21 mouse cellular contexts compared by ENCODE assay signal in the genomic region with DNA sequence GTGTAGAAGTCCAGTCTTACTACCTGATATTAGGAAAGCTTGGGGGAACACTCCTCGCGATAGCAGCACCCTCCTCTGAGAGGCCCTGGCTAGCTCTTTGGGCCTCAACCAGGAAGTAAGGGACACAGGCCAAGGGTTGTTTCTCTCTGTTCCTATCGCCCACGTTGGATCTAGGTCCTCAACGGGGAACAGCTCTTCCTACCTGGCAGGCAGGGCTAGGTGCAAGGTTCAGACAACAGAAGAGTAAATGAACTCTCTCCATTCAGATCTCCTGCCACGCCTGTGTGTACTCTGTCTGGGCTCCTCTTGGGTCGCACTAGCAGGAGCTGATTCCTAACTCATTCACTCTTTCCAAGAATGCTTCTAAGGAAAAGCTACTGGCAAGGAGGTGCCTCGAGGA. TPM values are rescaled to one million over a fixed set of nuclear protein-coding genes. Genes with fewer than 3 reads are reported as not detected.
A peak's percentile ranks its signal among the peaks of the same experiment; 100 is the strongest.
DNase-seq lines count a peak whose midpoint lies in the region; ATAC-seq and TF ChIP-seq lines count a peak whose summit lies in the region.
"Had no signal": no experiment of that assay in that cellular context is flagged by ENCODE, and none has a peak within 500 bp of the region (broad histone marks: within the 10 kb centered on the region; RNA-seq: fewer than 3 reads in every experiment).

No protein-coding gene starts in this region.

- no peak for TF ChIP-seq CTCF in kidney, adult 2 months (conservative IDR thresholded peaks at IDR 0.05; ENCODE audit: insufficient read depth, insufficient read length, low read depth, low read length)

- 39% methylated on average over 8 of the region's 8 CpGs for WGBS in kidney, adult 2 months
- 66% methylated on average over 8 of the region's 8 CpGs for WGBS in kidney, embryonic 14.5 days
- 47% methylated on average over 8 of the region's 8 CpGs for WGBS in intestine, embryonic 15.5 days
- WGBS in stomach, embryonic 16.5 days, result 47% methylated on average over 8 of the region's 8 CpGs
- WGBS in neural tube, embryonic 15.5 days, result 80% methylated on average over 8 of the region's 8 CpGs

- H3K9ac ChIP-seq in kidney, embryonic 14.5 days (ENCODE audit: low read depth, low read length), result no peak overlapping the region
- peak overlapping the region; percentile 13; the same call in 1 of the 2 replicates for H3K9ac ChIP-seq in intestine, embryonic 15.5 days
- peak overlapping the region; percentile 5; the same call in 1 of the 2 replicates for H3K9ac ChIP-seq in stomach, embryonic 16.5 days (ENCODE audit: low read length)
- no peak overlapping the region for H3K9ac ChIP-seq in neural tube, embryonic 15.5 days (replicated peaks)
- H3K9ac ChIP-seq: forebrain, embryonic 15.5 days; heart, embryonic 15.5 days; hindbrain, embryonic 12.5 days had no signal

- DNase-seq in kidney, adult 2 months, result peak; percentile 87
- DNase-seq in kidney, postnatal 25 days, result peak; percentile 63 to 86
- DNase-seq in urinary bladder, adult 2 months (ENCODE audit: low spot score), result no peak
- DNase-seq: cerebellum, adult 11-12 months; cerebellum, postnatal 36 days; heart, adult 11 months; lung, adult 18-20 months; lung, postnatal 36 days; right cerebral cortex, postnatal 25 days had no signal

- ATAC-seq in kidney, embryonic 14.5 days (ENCODE audit: low FRiP score, low TSS enrichment), result no peak
- peak; percentile 87 for ATAC-seq in intestine, embryonic 15.5 days
- ATAC-seq in stomach, embryonic 16.5 days (ENCODE audit: insufficient read depth, low FRiP score), result peak; percentile 85
- no peak for ATAC-seq in neural tube, embryonic 15.5 days (ENCODE audit: low FRiP score)
- ATAC-seq: forebrain, embryonic 15.5 days; Patski had no signal

- H3K4me3 ChIP-seq in kidney, adult 2 months (ENCODE audit: insufficient read depth, low read depth, low read length), result no peak overlapping the region
- no peak overlapping the region for H3K4me3 ChIP-seq in kidney, embryonic 14.5 days (ENCODE audit: low read length)
- H3K4me3 ChIP-seq in intestine, embryonic 15.5 days (replicated peaks), result no peak overlapping the region
- no peak overlapping the region for H3K4me3 ChIP-seq in stomach, embryonic 16.5 days (replicated peaks; ENCODE audit: low read length)
- no peak overlapping the region for H3K4me3 ChIP-seq in neural tube, embryonic 15.5 days (replicated peaks)
- H3K4me3 ChIP-seq: embryonic facial prominence, embryonic 10.5 days; erythroblast, embryonic 14.5 days; forebrain, embryonic 15.5 days; heart, embryonic 15.5 days; hindbrain, embryonic 12.5 days; layer of hippocampus, adult 2 months had no signal

- TF ChIP-seq POLR2A in kidney, adult 2 months (IDR thresholded peaks at IDR 0.05; ENCODE audit: low read depth, low read length), result no peak

- H3K4me1 ChIP-seq in kidney, adult 2 months (ENCODE audit: control insufficient read depth, insufficient read depth, low read length), result peaks cover 15% of the 10 kb centered on the region; the same call in 1 of the 2 replicates
- peaks cover 3% of the 10 kb centered on the region; the same call in 1 of the 2 replicates for H3K4me1 ChIP-seq in kidney, embryonic 14.5 days (ENCODE audit: control insufficient read depth, insufficient read depth, low read length)
- H3K4me1 ChIP-seq in intestine, embryonic 15.5 days (replicated peaks), result peaks cover 40% of the 10 kb centered on the region
- H3K4me1 ChIP-seq in stomach, embryonic 16.5 days (ENCODE audit: control insufficient read depth, insufficient read depth, low read length), result peaks cover 2% of the 10 kb centered on the region
- H3K4me1 ChIP-seq in neural tube, embryonic 15.5 days, result peaks cover 13% of the 10 kb centered on the region; the same call in 1 of the 2 replicates

- H3K27ac ChIP-seq in kidney, adult 2 months (ENCODE audit: insufficient read depth, low read depth, low read length), result peak overlapping the region; percentile 37; the same call in 1 of the 2 replicates
- H3K27ac ChIP-seq in kidney, embryonic 14.5 days (ENCODE audit: low read depth, low read length), result no peak overlapping the region
- H3K27ac ChIP-seq in intestine, embryonic 15.5 days, result peak overlapping the region; percentile 92
- peak overlapping the region; percentile 90 for H3K27ac ChIP-seq in stomach, embryonic 16.5 days (ENCODE audit: low read length)
- H3K27ac ChIP-seq in neural tube, embryonic 15.5 days (replicated peaks), result no peak overlapping the region
- H3K27ac ChIP-seq: embryonic facial prominence, embryonic 10.5 days; forebrain, embryonic 15.5 days; heart, embryonic 15.5 days; hindbrain, embryonic 12.5 days; layer of hippocampus, adult 2 months had no signal

- H3K27me3 ChIP-seq in kidney, adult 2 months (replicated peaks; ENCODE audit: control insufficient read depth, insufficient read depth, low read length), result no peaks in the 10 kb centered on the region
- H3K27me3 ChIP-seq in kidney, embryonic 14.5 days (ENCODE audit: control insufficient read depth, insufficient read depth, low read length), result no peaks in the 10 kb centered on the region
- H3K27me3 ChIP-seq in intestine, embryonic 15.5 days (replicated peaks), result no peaks in the 10 kb centered on the region
- H3K27me3 ChIP-seq in stomach, embryonic 16.5 days (ENCODE audit: control insufficient read depth, insufficient read depth, low read length), result no peaks in the 10 kb centered on the region
- peaks cover 7% of the 10 kb centered on the region; the same call in 1 of the 2 replicates for H3K27me3 ChIP-seq in neural tube, embryonic 15.5 days (replicated peaks)
- H3K27me3 ChIP-seq: heart, embryonic 15.5 days; Patski had no signal

- no peaks in the 10 kb centered on the region for H3K36me3 ChIP-seq in kidney, adult 2 months (ENCODE audit: control insufficient read depth, insufficient read depth, low read length)
- no peaks in the 10 kb centered on the region for H3K36me3 ChIP-seq in kidney, embryonic 14.5 days (ENCODE audit: control insufficient read depth, insufficient read depth, low read length)
- H3K36me3 ChIP-seq in intestine, embryonic 15.5 days, result no peaks in the 10 kb centered on the region
- no peaks in the 10 kb centered on the region for H3K36me3 ChIP-seq in stomach, embryonic 16.5 days (ENCODE audit: control insufficient read depth, insufficient read depth, low read length)
- no peaks in the 10 kb centered on the region for H3K36me3 ChIP-seq in neural tube, embryonic 15.5 days
- H3K36me3 ChIP-seq: embryonic facial prominence, embryonic 10.5 days; forebrain, embryonic 15.5 days; heart, embryonic 15.5 days; hindbrain, embryonic 12.5 days had no signal

- no peaks in the 10 kb centered on the region for H3K9me3 ChIP-seq in kidney, embryonic 14.5 days (ENCODE audit: control insufficient read depth, low read length)
- no peaks in the 10 kb centered on the region for H3K9me3 ChIP-seq in intestine, embryonic 15.5 days
- no peaks in the 10 kb centered on the region for H3K9me3 ChIP-seq in stomach, embryonic 16.5 days (replicated peaks; ENCODE audit: control insufficient read depth, low read length)
- H3K9me3 ChIP-seq in neural tube, embryonic 15.5 days (replicated peaks), result no peaks in the 10 kb centered on the region
- H3K9me3 ChIP-seq: embryonic facial prominence, embryonic 10.5 days; forebrain, embryonic 15.5 days; heart, embryonic 15.5 days; hindbrain, embryonic 12.5 days had no signal

- H3K4me2 ChIP-seq in kidney, embryonic 14.5 days (replicated peaks; ENCODE audit: low read depth, low read length), result no peak overlapping the region
- H3K4me2 ChIP-seq in intestine, embryonic 15.5 days (replicated peaks), result peak overlapping the region; percentile 44
- H3K4me2 ChIP-seq in stomach, embryonic 16.5 days (ENCODE audit: low read depth, low read length), result peak overlapping the region; percentile 10; the same call in 1 of the 2 replicates
- H3K4me2 ChIP-seq in neural tube, embryonic 15.5 days, result no peak overlapping the region
- H3K4me2 ChIP-seq: forebrain, embryonic 15.5 days; heart, embryonic 15.5 days; hindbrain, embryonic 12.5 days; midbrain, embryonic 11.5 days had no signal

RNA-seq across cellular contexts. Expression of a gene that starts 5.9 kb away (rescaled TPM):
- 63.6 and 68.4 TPM in 2 replicates for polyA plus RNA-seq in kidney, adult 2 months (2012; rRNA removed)
- 27.2 and 34.8 TPM in 2 replicates for polyA plus RNA-seq in kidney, embryonic 14.5 days (2014; fragmentation: Nextera tagmentation; extraction: Ambion mirVana)
- 65.4 and 71.3 TPM in 2 replicates for polyA plus RNA-seq in intestine, embryonic 15.5 days (2015; fragmentation: Nextera tagmentation; extraction: Ambion mirVana)
- polyA plus RNA-seq in stomach, embryonic 16.5 days (2015; fragmentation: Nextera tagmentation; extraction: Ambion mirVana), result 29.8 and 31.1 TPM in 2 replicates
- 9.1 and 9.4 TPM in 2 replicates for polyA plus RNA-seq in urinary bladder, adult 2 months (2012; rRNA removed)
- 29.3 and 33.6 TPM in 2 replicates for polyA plus RNA-seq in neural tube, embryonic 15.5 days (2015; fragmentation: Nextera tagmentation; extraction: Ambion mirVana)

RNA-seq across cellular contexts. Expression of a gene that starts 44.5 kb away (rescaled TPM):
- polyA plus RNA-seq in kidney, adult 2 months (2012; rRNA removed), result 4.7 and 5.3 TPM in 2 replicates
- polyA plus RNA-seq in kidney, embryonic 14.5 days (2014; fragmentation: Nextera tagmentation; extraction: Ambion mirVana), result 8.7 and 10.2 TPM in 2 replicates
- polyA plus RNA-seq in intestine, embryonic 15.5 days (2015; fragmentation: Nextera tagmentation; extraction: Ambion mirVana), result 12.5 and 14.1 TPM in 2 replicates
- polyA plus RNA-seq in stomach, embryonic 16.5 days (2015; fragmentation: Nextera tagmentation; extraction: Ambion mirVana), result 12.6 and 14.5 TPM in 2 replicates
- 5.0 and 5.7 TPM in 2 replicates for polyA plus RNA-seq in urinary bladder, adult 2 months (2012; rRNA removed)
- 2.0 and 10.0 TPM in 2 replicates for polyA plus RNA-seq in neural tube, embryonic 15.5 days (2015; fragmentation: Nextera tagmentation; extraction: Ambion mirVana)
- polyA plus RNA-seq: erythroblast, embryonic 14.5 days had no signal

Comparison
In these comparisons a context has a peak if more than half of its experiments do, and no peak if none do; other contexts are left out.
1. H3K27ac ChIP-seq: peak in kidney, adult 2 months (single experiment), intestine, embryonic 15.5 days (single experiment) and stomach, embryonic 16.5 days (single experiment); none in kidney, embryonic 14.5 days (single experiment) and neural tube, embryonic 15.5 days (single experiment).
2. ATAC-seq: peak in intestine, embryonic 15.5 days (single experiment) and stomach, embryonic 16.5 days (single experiment); none in kidney, embryonic 14.5 days (single experiment) and neural tube, embryonic 15.5 days (single experiment).
3. H3K4me2 ChIP-seq: peak in intestine, embryonic 15.5 days (single experiment) and stomach, embryonic 16.5 days (single experiment); none in kidney, embryonic 14.5 days (single experiment) and neural tube, embryonic 15.5 days (single experiment).
4. H3K9ac ChIP-seq: peak in intestine, embryonic 15.5 days (single experiment) and stomach, embryonic 16.5 days (single experiment); none in kidney, embryonic 14.5 days (single experiment) and neural tube, embryonic 15.5 days (single experiment).